Mouse (Mus musculus): ENCODE measurements around the gene Hist1h4n.
"Not testable (repeated sequence)": the region's sequence is repeated elsewhere in the genome, so short reads cannot be mapped to it uniquely, and the experiment has no call there.

Gene Hist1h4n

GRCm38 (mm10) chr13:21795584-21795983, 36.4 kb downstream of the Hist1h4n start:
- no peak for DNase-seq (ENCODE audit: low spot score)

GRCm38 (mm10) chr13:21790601-21791283, 41.3 kb downstream of the Hist1h4n start:
- no peak for DNase-seq (ENCODE audit: low spot score)

- no peak for DNase-seq (ENCODE audit: low spot score)
Observed at GRCm38 (mm10) chr13:21789925-21790324, 42.1 kb downstream of the Hist1h4n start.

GRCm38 (mm10) chr13:21787760-21788593, 44.0 kb downstream of the Hist1h4n start:
- DNase-seq (ENCODE audit: low spot score), result no peak

GRCm38 (mm10) chr13:21786899-21787629, 44.9 kb downstream of the Hist1h4n start, which contains the start of the genes Hist1h2an and Hist1h2bp:
Gene Hist1h2an (minus strand): TSS chr13:21787218.
Gene Hist1h2bp (plus strand): TSS chr13:21787461.
- peak; percentile 98 for DNase-seq (ENCODE audit: low spot score)

GRCm38 (mm10) chr13:21786189-21786898, 45.7 kb downstream of the Hist1h4n start:
- DNase-seq (ENCODE audit: low spot score), result no peak

GRCm38 (mm10) chr13:21784311-21784710, 47.7 kb downstream of the Hist1h4n start:
- no peak for DNase-seq (ENCODE audit: low spot score)

GRCm38 (mm10) chr13:21783734-21784161, 48.2 kb downstream of the Hist1h4n start:
- no peak for DNase-seq (ENCODE audit: low spot score)

- peak; percentile 89 for DNase-seq (ENCODE audit: low spot score)
Observed at GRCm38 (mm10) chr13:21783255-21783617, 48.8 kb downstream of the Hist1h4n start, which contains the start of gene Hist1h3i. Gene Hist1h3i (minus strand): TSS chr13:21783370.

GRCm38 (mm10) chr13:21782361-21783254, 49.4 kb downstream of the Hist1h4n start:
- DNase-seq (ENCODE audit: low spot score), result not testable (repeated sequence)
